Mouse (Mus musculus) heart, adult 2 months (tissue): ENCODE measurements at regions not wholly inside any gene's neighbourhood (a gene's known extent, or its start where the extent isn't known, plus 50 kb on each side); places are given as distances from the start of the nearest gene placed in this dataset.
A peak's percentile ranks its signal among the peaks of the same experiment; 100 is the strongest.

Experiments
- DNase-seq, 2 experiments: peaks; one replicate each; pipeline ENCODE4 v3.0.0; 2021
- H3K27ac ChIP-seq: fragments of 200-600 bp; 2 replicates; pipeline ENCODE4 v1.8.1; 2022
- H3K27me3 ChIP-seq: fragments of 200-500 bp; 2 replicates; pipeline ENCODE4 v1.6.1; 2012; ENCODE audit warnings: mild to moderate bottlenecking, low read length, inconsistent platforms, mixed read lengths; ENCODE audit not compliant: control insufficient read depth, insufficient read depth
- H3K36me3 ChIP-seq: fragments of 200-500 bp; 2 replicates; pipeline ENCODE4 v1.6.1; 2012; ENCODE audit warnings: low read length, inconsistent platforms; ENCODE audit not compliant: control insufficient read depth, insufficient read depth
- H3K4me1 ChIP-seq: fragments of 200-500 bp; 2 replicates; pipeline ENCODE4 v1.6.1; 2011; ENCODE audit warnings: low read length; ENCODE audit not compliant: control insufficient read depth, insufficient read depth
- H3K4me3 ChIP-seq: fragments of 200-600 bp; 2 replicates; pipeline ENCODE4 v1.8.1; 2022
- H3K79me2 ChIP-seq: fragments of 200-500 bp; replicated peaks from 2 replicates; pipeline ENCODE4 v1.6.1; 2012; ENCODE audit warnings: mild to moderate bottlenecking, inconsistent platforms, low read length, moderate library complexity, mixed read lengths; ENCODE audit not compliant: control insufficient read depth, insufficient read depth
- H3K9ac ChIP-seq: fragments of 200-500 bp; 2 replicates; pipeline ENCODE4 v1.6.1; 2012; ENCODE audit warnings: low read depth, mild to moderate bottlenecking, control low read depth, inconsistent platforms, low read length, mixed read lengths
- CTCF ChIP-seq: fragments of 200-600 bp; IDR thresholded peaks from 2 replicates; pipeline ENCODE4 v1.8.1; 2022; ENCODE audit warnings: antibody characterized with exemption, mild to moderate bottlenecking, moderate library complexity
- EP300 ChIP-seq: fragments of 200-500 bp; IDR thresholded peaks from 2 replicates; pipeline ENCODE4 v1.6.1; 2011; ENCODE audit warnings: low read depth, low read length, control low read depth; ENCODE audit not compliant: insufficient read depth
- POLR2A ChIP-seq: fragments of 200-500 bp; IDR thresholded peaks from 2 replicates; pipeline ENCODE4 v1.6.1; 2011; ENCODE audit warnings: mild to moderate bottlenecking, low read depth, low read length, control low read depth; ENCODE audit not compliant: insufficient read depth
- WGBS: fragments of 180-500 bp; shearing (Covaris S2); methylation state at CpG from one replicate; pipeline ENCODE4 v1.1.7; 2018; 5-methylcytosine and 5-hydroxymethylcytosine counted together
- intact Hi-C: fragments of 180-260 bp; cut with DNase I; formaldehyde crosslinking; loops from one replicate; pipeline ENCODE4 v1.15.1; 2025

DNA sequence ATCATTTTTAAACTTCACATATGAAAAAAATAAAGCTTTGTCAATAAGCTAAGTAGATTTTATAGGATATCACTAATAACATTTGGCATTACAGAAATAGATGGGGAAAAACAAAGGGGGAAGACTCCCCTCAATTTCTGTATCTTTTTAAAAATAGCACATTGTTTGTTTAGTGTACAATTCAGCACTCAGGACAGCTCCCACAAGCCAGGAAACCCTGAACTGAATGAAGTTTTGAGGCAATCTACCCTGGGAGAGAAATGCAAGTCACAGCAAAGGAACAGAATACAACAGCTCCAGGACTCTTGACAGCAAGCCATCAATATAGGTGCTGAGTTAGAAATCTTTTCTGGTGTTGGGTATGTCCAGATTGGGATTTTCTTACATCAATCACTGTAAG is 556.5 kb upstream of the Sel1l start:
- Histone ChIP-seq H3K79me2 (no peaks in the 10 kb centered on the region), H3K4me1 (no peaks in the 10 kb centered on the region), H3K9ac (no peak overlapping the region), H3K4me3 (no peak overlapping the region), H3K27me3 (no peaks in the 10 kb centered on the region), H3K36me3 (no peaks in the 10 kb centered on the region), H3K27ac (no peak overlapping the region)
- TF ChIP-seq EP300 (no peak), CTCF (no peak), POLR2A (no peak)
- DNase-seq: no peak
- intact Hi-C loops: no loop called here

DNA sequence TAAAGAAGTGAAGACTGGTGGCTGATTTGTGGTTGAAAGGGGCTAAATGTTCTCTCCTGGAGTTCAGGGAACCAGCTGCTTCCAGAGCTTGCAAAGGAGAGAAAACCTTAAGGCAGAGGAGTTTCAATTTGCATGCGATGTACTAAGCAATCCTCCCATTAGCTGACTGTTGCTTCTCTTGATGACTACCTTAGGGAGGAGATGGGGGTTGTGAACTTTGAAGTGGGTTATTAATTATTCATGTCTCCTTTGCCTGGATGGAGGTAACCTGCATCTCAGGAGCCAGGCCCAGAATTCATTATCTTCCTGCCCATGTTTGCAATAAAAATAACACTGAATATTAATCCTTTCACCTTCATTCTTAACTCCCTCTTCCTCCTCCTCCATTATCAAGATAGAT is 552.0 kb upstream of the Sel1l start:
- Histone ChIP-seq H3K27me3 (no peaks in the 10 kb centered on the region), H3K36me3 (no peaks in the 10 kb centered on the region), H3K79me2 (no peaks in the 10 kb centered on the region), H3K4me1 (no peaks in the 10 kb centered on the region), H3K9ac (no peak overlapping the region), H3K27ac (no peak overlapping the region), H3K4me3 (no peak overlapping the region)
- TF ChIP-seq EP300 (no peak), POLR2A (no peak), CTCF (no peak)
- 51% methylated on average over 1 of the region's 1 CpGs for WGBS
- intact Hi-C loops: no loop called here
- DNase-seq: no peak

GRCm38 (mm10) chr12:92386195-92386594 is 537.2 kb upstream of the Sel1l start:
- 76% methylated on average over 2 of the region's 2 CpGs for WGBS
- Histone ChIP-seq H3K27ac (no peak overlapping the region), H3K4me3 (no peak overlapping the region), H3K9ac (no peak overlapping the region), H3K4me1 (no peaks in the 10 kb centered on the region), H3K79me2 (no peaks in the 10 kb centered on the region), H3K27me3 (no peaks in the 10 kb centered on the region), H3K36me3 (no peaks in the 10 kb centered on the region)
- TF ChIP-seq POLR2A: no peak
- TF ChIP-seq CTCF: no peak
- TF ChIP-seq EP300: no peak
- DNase-seq: no peak
- intact Hi-C loops: no loop called here

GRCm38 (mm10) chr12:92384266-92384937 is 535.4 kb upstream of the Sel1l start:
- Histone ChIP-seq H3K27me3 (no peaks in the 10 kb centered on the region), H3K27ac (no peak overlapping the region), H3K4me3 (no peak overlapping the region), H3K79me2 (no peaks in the 10 kb centered on the region), H3K36me3 (no peaks in the 10 kb centered on the region), H3K9ac (no peak overlapping the region), H3K4me1 (no peaks in the 10 kb centered on the region)
- 23% methylated on average over 5 of the region's 5 CpGs for WGBS
- DNase-seq: no peak
- TF ChIP-seq CTCF (no peak), EP300 (no peak), POLR2A (no peak)
- intact Hi-C loops: no loop called here

- WGBS: 47% methylated on average over 3 of the region's 3 CpGs
- H3K4me3 ChIP-seq: no peak overlapping the region
- intact Hi-C loops: no loop called here
These were observed 530.2 kb upstream of the Sel1l start for GRCm38 (mm10) chr12:92379130-92379529.

DNA sequence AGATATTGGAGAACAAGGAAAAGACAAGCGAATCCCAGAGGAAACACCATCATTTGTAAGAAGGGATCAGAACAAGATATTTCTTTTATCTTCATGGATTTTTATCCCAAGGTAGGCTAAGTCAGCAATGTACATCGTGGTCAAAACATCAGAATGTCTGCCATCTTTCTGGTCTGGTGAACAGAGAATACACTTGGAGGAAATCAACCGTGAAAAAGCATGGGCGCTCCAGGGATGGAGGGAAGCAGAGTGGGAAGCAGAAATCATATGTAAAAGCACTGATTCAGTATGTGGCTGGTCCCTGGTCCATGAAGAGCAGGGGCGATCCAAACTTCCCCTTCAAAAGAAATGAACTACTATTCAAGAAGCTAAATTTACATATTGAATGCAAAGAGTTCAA is 517.0 kb upstream of the Sel1l start:
- no peak overlapping the region for H3K9ac ChIP-seq
- H3K27me3 ChIP-seq: no peaks in the 10 kb centered on the region
- H3K4me3 ChIP-seq: no peak overlapping the region
- intact Hi-C loops: no loop called here
- H3K79me2 ChIP-seq: no peaks in the 10 kb centered on the region
- WGBS: 71% methylated on average over 5 of the region's 5 CpGs
- no peak overlapping the region for H3K27ac ChIP-seq
- no peaks in the 10 kb centered on the region for H3K36me3 ChIP-seq
- no peak for TF ChIP-seq CTCF
- no peak for TF ChIP-seq POLR2A
- TF ChIP-seq EP300: no peak
- no peak for DNase-seq
- H3K4me1 ChIP-seq: no peaks in the 10 kb centered on the region

More at GRCm38 (mm10) chr12:92379130-92379529, 530.2 kb upstream of the Sel1l start:
- DNase-seq: no peak
- no peak overlapping the region for H3K9ac ChIP-seq
- no peaks in the 10 kb centered on the region for H3K79me2 ChIP-seq
- H3K27ac ChIP-seq: no peak overlapping the region
- no peaks in the 10 kb centered on the region for H3K27me3 ChIP-seq
- H3K4me1 ChIP-seq: no peaks in the 10 kb centered on the region
- TF ChIP-seq CTCF (0 out of 2 replicates have a peak, but pooled peaks have one; percentile 6), EP300 (no peak)
- H3K36me3 ChIP-seq: no peaks in the 10 kb centered on the region
